Mouse (Mus musculus) layer of hippocampus, postnatal 14 days (tissue): ENCODE data around the gene Ccdc33. TPM values are rescaled to one million over a fixed set of nuclear protein-coding genes. Genes with fewer than 3 reads are reported as not detected.

ENCODE experiments used
- DNase-seq, 2 experiments: peaks; one replicate each; pipeline ENCODE4 v3.0.0; 2021 to 2022; ENCODE audit warnings: low spot score in 2 of 2, mixed read lengths in 1 of 2
- total RNA-seq, 2 experiments: library from RNA; stranded (reverse); gene quantifications; 2 replicates each; pipeline ENCODE4 v1.2.3; 2021

Ccdc33 gene
- total RNA-seq, 2 experiments from 2014 or later = 0.64 to 1.7 TPM

DNA sequence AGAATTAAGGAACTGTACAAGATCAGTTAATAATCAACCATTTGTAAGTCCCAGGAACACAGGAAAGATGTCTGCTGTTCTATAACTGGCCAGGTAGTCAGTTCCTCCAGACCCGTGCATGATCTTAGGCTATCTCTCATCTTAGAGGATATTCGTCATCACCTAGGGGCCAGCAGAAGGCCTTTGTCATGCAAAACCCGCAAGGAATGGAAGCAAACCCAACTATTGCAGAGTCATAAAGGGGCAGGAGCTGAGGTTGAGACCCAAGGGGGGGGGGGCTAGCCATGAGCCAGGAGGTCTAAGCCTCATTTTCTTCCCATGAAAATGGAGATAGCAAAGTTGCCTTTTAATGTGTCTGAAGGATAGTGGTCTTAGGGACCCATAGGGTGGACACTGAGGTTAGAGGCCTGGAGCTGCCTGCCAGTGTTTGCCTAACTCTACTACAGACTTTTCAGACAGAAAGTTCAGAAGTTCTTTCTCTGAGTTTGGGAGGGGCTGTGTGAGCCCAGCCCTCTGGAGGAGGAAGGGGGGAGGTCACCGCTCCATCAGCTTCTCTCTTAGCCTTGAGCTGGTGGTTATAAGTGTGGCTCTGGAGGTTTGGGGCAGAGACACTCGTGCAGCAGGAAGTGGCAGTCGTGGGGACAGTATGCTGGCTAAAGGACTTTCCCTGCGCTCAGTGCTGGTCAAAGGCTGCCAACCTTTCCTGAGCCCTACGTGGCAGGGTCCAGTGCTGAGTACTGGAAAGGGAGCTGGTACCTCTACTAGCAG lies 104.0 kb downstream of the Ccdc33 start:
- no peak for DNase-seq

DNA sequence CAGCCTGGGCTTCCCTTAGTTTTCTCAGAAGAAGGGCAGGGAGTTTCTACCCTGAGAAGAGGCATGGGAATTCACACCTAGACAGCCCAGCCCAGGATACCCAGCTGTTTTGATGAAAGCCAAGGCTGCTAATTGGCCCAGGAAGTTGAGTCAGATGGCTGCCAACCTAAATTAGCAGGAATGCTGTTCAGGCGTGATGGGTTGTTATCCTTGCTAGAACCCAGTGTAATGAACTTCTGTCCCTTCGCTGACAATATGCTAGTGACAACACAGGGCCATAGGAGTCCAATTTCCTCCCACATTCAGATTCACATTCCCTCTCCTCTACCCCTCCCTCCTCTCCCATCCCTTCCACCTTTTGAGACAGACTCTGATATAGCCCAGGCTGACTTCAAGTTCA lies 105.7 kb downstream of the Ccdc33 start:
- peak in 1 of 2 experiments; percentile 60 for DNase-seq

DNA sequence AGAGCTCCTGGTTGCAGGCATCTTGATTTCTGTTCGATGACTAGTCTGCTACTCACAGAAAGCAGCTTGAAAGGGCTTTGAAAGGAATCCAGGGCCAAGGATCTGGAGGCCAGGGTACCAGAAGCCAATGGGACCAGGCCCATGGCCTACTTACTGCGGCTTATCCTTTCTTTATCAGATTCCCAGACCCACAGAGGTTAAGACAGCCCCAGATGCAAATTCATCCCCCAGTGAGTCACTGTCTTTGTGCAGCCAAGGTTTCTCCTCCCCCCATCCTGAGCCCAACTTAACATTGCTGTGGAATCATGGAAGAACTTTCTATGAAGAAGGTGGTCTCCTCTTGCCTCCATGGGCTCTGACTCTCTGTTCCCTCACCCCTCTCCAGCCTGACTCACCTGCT lies 106.1 kb downstream of the Ccdc33 start:
- no peak for DNase-seq

DNA sequence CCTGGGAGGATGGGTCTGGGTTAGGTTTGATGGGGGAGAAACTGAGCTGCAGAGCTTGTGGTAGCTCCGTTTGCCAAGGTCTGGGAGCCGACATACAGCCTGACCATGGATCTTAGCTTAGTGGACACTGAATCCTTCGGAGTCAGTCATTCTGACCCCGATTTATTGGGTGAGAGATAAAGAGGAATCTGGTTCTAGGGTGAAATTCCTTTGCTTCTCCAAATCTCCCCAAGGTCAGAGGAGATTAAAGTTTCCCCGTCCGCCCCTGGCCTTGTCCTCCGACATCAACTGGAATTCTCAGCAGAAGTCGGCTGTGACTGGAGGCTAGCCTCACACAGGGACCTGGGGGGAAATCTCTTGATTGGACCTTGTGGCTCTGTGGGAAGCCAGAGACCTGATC lies 107.1 kb downstream of the Ccdc33 start:
- no peak for DNase-seq

DNA sequence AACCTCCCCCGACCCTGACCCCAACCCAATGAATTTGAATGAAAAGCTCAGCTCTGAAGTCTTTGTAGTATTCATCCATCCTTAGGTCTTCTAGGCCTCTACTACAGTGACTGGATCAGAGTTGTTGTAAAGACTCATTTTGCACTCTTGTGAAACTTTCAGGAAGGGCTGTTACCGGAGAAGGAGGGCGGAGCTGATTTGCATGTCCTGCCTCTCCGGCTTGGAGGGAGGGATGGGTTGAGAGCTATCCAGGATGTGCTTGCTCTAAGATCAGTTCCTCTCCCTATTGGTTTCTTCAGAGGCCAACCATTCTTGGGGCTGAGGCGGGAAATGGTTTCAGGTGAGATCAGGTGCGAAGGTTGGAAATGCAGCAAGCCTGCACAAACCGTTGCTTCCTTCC lies 107.6 kb downstream of the Ccdc33 start:
- no peak for DNase-seq

DNA sequence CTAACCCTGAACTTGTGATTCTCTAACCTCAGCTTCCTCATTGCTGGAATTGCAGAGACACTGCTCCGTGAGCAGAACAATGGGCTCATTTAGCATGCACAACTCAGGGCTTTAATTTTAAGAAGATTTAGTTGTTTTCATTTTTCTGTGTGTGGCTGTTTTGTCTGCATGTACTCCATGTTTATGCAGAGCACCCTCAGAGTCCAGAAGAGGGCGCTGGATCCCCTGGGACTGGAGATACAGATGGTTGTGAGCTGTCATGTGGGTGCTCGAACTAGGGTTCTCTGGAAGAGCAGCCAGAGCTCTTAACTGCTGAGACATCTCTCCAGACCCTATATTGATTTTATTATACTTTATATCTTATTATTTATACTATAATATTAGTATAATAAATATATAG lies 109.0 kb downstream of the Ccdc33 start:
- no peak for DNase-seq

DNA sequence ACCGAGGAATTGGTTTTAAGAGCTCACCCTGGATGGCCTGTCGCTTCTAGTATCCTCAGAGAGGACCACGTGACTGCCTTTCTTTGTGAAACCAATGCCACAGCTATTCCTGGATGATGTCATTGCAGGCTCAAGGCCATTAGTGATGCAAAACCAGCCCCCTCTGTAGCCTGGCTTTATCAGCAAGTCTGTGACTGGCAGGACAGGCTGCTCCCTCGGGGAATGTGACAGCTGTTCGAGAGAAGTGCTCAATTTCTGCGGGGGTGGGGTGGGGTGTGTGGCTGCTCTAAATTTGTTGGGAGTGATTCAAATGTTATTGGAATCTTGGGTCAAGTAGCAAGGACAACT lies 109.6 kb downstream of the Ccdc33 start:
- peak; percentile 60 to 80 for DNase-seq

DNA sequence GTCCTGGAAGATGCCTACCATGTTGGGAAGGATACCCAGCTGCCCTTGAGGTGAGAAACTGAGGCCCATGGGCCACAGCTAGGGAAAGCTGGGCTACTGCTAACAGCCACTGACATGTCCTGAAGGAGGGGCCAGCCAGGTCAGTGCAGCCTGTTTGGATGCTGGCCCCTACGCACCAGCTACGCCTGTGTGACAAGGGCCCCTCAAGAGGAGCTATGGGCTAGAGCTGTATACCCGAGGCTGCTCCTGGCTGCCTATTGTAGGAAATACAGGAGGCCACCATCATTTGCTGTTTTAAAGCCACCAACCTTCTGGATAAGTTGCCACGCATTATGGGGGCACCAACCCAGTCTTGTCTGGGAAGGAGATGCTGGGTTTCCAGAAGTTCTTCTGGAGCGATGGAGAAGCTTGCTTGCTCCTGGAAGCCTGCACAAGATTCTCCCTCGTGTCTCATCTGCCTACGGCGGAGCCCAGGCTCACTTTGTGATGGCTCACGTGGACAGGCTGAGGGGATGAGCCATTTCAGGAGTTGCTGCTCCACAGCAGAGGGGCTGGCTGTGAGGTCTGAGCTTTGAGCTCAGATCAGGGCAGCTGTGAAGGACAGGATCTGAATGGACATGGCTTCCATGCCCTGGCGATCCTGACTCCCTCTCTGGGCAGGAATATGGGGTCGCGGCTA lies 110.1 kb downstream of the Ccdc33 start:
- DNase-seq = no peak

DNA sequence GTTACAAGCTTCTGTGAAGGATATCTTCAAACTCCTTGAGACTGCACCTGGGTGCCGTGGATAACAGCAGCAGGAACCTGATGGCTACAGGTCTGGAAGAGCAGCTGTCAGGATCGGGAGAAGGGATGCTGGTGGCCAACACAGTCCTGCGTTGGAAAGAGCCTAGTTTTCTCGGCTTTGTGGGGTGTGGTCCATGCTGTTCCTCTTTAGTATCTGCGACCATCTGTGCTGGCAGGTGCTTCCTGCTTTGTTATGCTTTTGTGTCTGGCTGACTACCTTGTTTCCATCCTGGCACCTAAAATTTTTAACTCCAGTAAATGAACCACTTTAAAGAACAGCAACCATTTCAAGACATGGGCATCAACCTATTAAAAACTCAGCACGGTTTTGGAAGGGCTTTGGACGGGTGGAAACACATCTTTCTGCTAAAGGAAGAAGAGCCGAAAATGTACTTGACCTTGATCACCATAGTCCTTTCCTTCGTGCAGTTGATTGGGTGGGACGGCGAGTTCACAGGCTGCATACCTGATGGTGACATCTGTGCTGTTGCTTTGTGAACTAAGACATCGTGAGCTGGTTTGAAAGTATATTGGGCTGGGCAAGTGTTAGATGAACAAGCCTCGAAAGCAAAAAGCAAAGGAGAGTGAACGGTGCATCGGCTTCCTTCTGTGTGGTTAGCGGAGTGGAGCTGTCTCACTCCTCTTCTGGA lies 112.7 kb downstream of the Ccdc33 start, which contains the start of gene Cyp11a1:
Gene Cyp11a1, plus strand, starts transcription at position 659 of the 709 bp plus-strand sequence.
- peak in 1 of 2 experiments; percentile 24 for DNase-seq

DNA sequence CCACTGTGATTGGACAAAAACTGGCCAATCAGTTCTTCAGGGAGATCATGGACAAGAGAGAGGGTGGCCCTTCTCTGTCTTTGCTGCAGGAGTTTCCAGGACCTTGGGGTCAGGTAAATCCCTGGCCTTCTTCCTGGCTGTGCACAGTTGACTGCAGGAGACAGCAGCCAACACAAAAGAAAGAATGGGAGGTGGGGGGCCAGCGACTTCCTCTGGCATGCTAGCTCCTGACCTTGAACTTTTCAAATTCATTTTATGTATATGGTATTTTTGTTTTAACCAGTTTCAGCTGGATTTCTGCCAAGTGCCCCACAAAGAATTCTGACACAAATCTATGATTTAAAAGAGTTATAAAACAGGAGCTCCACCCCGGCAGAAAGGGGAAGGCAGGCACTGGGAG lies 115.4 kb downstream of the Ccdc33 start:
- DNase-seq = no peak

DNA sequence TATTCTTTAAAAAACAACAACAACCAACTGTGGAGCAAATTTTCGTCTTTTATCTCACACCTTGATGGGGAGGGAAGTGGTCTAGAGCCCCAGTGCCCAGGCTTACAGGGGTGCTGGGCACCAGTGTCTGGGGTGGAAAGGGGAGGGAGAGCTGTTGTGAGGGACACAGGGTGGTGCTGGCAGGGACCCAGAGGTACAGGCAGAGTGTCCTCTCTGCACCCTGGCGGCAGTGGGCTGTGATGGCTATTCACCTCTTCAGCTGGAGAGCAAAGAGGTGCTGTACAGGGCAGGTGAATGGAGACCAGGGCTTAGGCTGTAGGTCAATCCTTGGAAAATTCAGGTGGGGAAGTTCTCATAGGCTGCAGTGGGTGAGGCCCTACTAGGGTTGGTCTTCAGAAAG lies 118.9 kb downstream of the Ccdc33 start:
- DNase-seq = no peak

DNA sequence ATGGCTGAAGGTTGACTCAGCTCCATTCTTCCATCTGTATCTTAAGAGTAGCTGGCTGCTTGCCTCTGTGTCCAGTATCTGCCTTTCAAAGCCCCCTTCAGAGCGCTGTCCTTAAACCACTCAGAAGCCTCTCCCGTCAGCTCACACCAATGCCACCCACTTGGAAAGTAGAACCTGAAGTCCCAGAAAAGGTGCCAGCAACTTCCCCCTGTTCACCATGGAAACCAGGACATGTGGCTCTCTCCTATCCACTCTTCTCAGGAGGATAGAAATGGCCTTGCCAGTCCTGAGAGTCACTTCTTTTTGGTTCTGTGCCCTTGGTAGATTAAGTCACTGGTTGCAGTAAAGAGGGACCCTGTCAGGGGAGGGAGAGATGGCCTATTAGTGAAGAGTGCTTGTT lies 119.9 kb downstream of the Ccdc33 start:
- DNase-seq = no peak

DNA sequence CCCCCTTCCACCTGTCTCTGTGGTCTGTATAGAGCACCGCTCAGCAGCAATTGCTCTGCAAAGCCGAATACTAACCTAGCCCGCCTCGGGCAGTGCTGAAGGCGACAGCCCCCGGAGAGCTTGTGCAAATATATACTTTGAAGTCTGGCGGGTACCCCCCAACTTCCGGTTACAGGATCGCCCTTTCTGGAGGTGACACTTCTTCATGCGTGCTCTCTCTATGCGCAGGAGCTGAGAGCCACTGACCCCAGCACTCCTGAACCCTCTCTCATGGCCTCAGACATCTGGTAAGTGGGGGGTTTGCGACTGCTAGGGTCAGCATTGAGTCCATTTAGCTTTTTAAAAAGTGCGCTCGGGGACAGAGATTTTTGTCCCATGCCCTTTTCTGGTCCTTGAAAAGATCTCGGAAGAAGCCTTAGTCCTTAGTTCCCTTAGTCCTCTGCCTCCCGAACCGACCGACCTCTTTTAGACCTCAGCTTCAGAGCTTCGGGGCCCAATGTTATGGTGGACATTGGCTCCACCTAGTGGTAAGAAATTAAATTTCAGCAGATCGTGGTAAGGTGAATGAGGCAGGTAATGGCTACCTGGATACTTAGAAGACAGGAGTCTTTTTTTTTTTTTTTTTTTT lies 120.5 kb downstream of the Ccdc33 start:
- DNase-seq = peak; percentile 45 to 78

DNA sequence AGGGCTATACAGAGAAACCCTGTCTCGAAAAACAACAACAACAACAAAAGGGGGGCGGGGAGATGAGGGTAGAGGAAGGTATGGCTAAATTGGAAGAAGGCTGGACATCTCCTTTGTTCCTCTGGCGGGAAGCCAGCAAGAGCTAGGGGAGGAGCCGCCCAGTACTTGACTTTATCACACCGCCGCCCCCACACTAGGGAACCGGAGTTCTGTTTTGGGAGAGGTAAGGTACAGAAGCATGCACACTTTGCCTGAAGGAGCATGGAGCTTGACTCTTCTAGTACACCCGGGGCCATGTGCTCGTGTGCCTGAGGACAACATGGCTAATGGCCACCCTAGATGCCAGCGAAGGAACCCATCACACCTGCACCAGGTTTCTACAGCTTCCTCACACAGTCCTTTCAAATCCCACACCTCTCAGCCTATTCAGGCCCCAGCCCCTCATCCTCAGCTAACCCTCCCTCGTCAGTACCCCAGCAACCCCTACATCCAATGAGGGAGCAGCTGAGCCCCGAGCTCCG lies 121.1 kb downstream of the Ccdc33 start:
- peak in 1 of 2 experiments; percentile 66 for DNase-seq

DNA sequence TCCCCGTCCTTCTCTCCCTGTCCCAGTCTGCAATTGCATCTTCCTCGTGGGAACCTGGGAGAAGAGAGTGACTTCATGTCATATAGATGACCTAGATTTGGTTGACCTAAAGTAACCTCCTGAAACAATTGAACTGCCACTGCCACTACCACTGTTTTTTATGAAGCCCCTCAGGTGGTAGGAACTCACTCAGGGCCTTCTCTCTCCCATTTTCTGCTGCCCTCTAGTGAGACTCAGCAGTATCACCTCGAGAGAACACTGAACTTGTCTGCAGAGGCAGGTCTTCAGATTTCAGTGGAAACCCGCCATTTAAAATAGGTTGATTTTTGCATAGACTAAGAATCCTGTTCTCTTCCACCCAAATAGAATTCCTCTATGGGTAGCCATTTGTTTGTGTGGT lies 123.3 kb downstream of the Ccdc33 start:
- DNase-seq = peak in 1 of 2 experiments; percentile 61

DNA sequence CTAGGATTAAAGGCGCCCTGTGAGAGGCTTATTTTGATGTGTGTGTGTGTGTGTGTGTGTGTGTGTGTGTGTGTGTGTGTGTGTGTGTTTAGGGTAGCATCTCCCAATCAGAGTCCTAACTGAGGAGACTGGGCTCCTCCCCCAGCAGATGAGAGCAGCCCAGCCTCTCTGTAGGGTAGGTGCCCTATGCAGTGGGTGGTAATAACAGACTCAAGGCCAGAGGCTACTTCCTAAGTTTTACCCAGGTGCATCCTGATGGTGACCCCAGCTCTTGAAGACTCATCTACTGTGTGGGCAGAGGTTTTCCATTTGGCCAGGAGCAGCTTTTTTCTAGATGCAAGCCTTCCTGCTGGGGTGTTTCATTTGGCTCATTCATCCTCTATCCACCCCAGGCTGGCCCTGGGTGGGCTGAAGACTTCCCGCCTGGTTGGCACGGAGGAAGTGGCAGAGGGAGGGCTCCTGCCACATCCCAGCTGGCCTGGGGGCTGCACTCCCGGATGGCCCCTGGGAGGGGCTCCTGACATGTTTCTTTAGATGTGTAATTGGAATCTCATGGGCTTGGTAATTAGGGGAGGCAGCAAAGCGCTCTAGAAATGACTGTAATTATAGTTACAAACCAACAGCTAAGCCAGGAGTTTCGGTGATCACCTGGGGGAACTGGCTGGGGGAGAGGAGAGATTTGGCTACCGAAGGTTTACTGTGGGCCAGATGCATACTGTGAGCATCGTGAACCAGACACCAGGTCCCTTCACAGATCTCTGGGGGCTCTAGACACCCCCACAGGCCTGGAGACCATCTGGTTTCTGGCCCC lies 125.6 kb downstream of the Ccdc33 start:
- no peak for DNase-seq

DNA sequence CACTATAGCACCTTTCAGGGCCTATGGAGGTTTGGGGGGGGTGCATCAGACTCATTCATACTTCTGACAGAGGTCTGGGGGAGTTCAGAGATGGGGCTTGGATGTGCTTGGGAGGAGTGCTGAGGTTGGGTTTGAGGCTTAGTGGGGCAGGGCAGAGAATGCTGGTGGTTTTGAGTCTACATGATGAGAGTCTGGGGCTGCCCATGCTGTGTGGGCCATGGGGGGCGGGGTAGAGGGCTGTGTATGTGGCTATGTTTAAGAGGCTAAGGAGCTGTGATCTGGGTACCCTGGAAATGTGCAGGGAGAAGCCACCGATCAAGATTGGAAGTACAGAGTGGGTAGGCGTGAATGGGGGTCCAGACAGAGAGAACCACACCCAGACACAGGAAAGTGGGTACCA lies 126.6 kb downstream of the Ccdc33 start:
- no peak for DNase-seq

DNA sequence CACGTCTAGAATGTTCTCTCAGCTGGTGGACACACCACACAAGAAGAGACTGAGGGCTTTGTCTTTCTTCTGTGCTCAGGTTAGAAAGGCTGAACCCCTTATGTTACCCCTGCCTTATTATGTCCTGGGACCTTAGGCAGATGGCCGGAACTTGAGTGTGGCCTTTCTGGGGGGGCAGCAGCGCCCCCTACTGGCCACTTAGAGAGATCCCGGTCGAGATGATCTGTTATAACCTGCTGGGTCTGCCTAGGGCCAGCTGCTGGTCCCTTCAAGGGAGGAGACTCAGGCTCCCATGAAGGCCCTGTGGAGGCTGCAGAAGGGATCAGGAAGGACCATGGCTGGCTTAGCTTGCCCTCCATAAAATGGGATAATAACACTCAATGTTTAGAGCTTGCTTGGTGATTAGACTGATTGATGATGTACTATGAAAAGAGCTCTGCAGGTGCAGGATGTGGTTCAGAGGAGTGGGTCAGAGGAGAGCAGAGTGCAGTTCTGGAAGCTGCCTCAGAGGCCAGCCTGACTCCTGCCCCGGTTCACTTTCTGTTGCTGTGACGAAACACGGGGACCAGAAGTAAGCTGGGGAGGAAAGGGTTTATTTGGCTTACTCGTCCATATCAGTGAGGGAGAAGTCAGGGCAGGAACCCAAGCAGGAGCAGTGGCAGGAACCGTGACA lies 128.0 kb downstream of the Ccdc33 start:
- DNase-seq = no peak

DNA sequence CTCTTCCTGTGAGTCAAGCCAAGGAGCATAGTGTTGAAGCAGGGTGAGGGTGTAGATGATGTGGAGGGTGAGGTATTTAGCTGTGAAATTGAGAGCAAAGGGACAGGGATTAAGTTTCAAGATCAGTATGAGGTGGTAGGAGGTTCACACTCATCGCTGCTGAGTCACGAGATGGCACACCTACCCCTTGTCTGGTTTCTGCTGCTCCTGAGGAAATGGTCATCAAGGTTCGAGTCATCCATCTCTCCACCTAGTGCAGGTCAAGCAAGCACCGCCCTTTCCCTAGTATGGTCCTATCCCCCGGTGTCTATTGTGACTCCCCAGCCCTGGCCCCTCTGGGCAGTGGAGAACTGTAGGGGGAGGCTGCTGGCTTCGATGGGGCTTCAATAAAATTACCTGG lies 129.3 kb downstream of the Ccdc33 start:
- no peak for DNase-seq

DNA sequence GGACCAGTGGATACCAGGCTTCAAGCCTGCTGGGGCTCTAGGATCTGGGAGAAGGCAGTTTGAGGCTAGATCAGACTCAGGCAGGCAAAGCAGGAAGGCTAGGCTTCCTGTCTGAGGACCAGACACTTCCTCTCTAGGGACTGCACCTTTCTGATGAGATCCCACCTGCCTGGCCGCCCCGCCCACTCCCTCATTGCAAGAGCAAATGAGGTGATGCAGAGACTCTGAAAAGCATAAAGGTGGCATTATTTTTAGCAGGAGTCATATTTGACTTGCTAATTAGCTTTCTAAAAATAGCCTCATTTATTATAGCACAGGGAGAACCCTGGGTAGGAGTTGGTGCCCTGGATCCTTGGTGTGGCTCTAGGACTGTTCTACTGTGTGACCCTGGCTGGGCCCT lies 130.5 kb downstream of the Ccdc33 start:
- no peak for DNase-seq
